ENCODE assay signal across 24 mouse cellular contexts in the genomic region with DNA sequence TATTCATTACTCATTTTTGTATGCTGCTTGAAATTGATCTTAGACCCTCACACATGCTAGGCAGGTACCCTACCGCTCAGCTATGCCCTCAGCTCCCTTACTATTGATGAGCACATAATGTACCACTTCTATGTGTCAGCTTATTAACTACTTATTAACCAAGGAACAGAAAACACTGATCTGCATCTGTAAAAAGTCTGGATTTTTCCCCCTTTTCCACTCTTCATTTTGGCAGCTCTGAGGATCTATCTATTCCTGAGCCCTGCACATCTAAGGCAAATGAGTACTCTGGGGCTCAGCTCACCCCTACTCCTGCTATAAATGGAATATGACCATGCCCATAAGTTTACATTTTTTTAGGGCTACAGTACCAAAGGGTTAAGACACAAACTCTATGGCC. TPM values are rescaled to one million over a fixed set of nuclear protein-coding genes. Genes with fewer than 3 reads are reported as not detected.
DNase-seq lines count a peak whose midpoint lies in the region; ATAC-seq and TF ChIP-seq lines count a peak whose summit lies in the region.
"Had no signal": no experiment of that assay in that cellular context is flagged by ENCODE, and none has a peak within 500 bp of the region (broad histone marks: within the 10 kb centered on the region; RNA-seq: fewer than 3 reads in every experiment).

No protein-coding gene starts in this region.

- peaks cover 77% of the 10 kb centered on the region for H3K79me2 ChIP-seq in CH12.LX (replicated peaks; ENCODE audit: control insufficient read depth, extremely low read depth, insufficient read depth, poor library complexity, severe bottlenecking)

- in situ Hi-C loops in CH12.LX (cut with MboI; ENCODE audit: low pct_ligation_motif_present, low pct_unique_long_range_greater_than_20kb, low sequenced_read_pairs) = no loop called here

- H3K9ac ChIP-seq in CH12.LX (ENCODE audit: insufficient read depth, low read depth) (peak overlapping the region; percentile 76), ES-Bruce4 (ENCODE audit: low read depth, poor library complexity, severe bottlenecking) (peak overlapping the region; percentile 86; the same call in 1 of the 2 replicates)
- H3K9ac ChIP-seq in forebrain, embryonic 16.5 days (replicated peaks; ENCODE audit: low read depth, low read length) = no peak overlapping the region

- DNase-seq in heart, adult 11 months = peak; percentile 61
- DNase-seq in heart, postnatal 4 days = no peak
- no peak for DNase-seq in CH12.LX (ENCODE audit: extremely low read depth)
- DNase-seq in spleen, postnatal 10 days (ENCODE audit: low spot score in 2 of 2) = no peak
- DNase-seq in layer of hippocampus, postnatal 10 days (ENCODE audit: low spot score in 2 of 2) = no peak
- DNase-seq: adrenal gland, adult 2 months; adrenal gland, adult 8-10 months; adrenal gland, postnatal 10 days; adrenal gland, postnatal 14 days; adrenal gland, postnatal 25 days; adrenal gland, postnatal 36 days; B cell, adult 2 months; cerebellum, adult 11 months; cerebellum, adult 11-12 months; cerebellum, adult 18-20 months; cerebellum, adult 2 months; cerebellum, adult 8-10 months had no signal

- H3K4me3 ChIP-seq in CH12.LX (replicated peaks in 1 of 3; ENCODE audit: low read depth in 2 of 3, low read length in 2 of 3, poor library complexity in 1 of 3) = peak overlapping the region in 2 of 3 experiments; percentile 1 to 43
- H3K4me3 ChIP-seq in E14TG2a.4 (replicated peaks; ENCODE audit: low read length) = peak overlapping the region; percentile 8; the same call in 1 of the 2 replicates
- H3K4me3 ChIP-seq in ES-Bruce4 (ENCODE audit: low read depth, low read length) = no peak overlapping the region
- H3K4me3 ChIP-seq in forebrain, embryonic 16.5 days (replicated peaks; ENCODE audit: low read length) = no peak overlapping the region

- TF ChIP-seq EP300 in CH12.LX (IDR thresholded peaks at IDR 0.05; ENCODE audit: low read length) (no peak), ES-Bruce4 (IDR thresholded peaks at IDR 0.05; ENCODE audit: insufficient read depth, low read depth, low read length) (no peak)

- dilution Hi-C loops in CH12.LX (cut with MboI; ENCODE audit: extremely low pct_ligation_motif_present, extremely low pct_unique_long_range_greater_than_20kb, low sequenced_read_pairs) = no loop called here

- H3K4me1 ChIP-seq in CH12.LX (ENCODE audit: control insufficient read depth in 1 of 2, insufficient read depth in 2 of 2) (peaks cover 8 to 46% of the 10 kb centered on the region in 2 experiments; a peak in 3 of 4 replicates), E14TG2a.4 (replicated peaks; ENCODE audit: low read depth, low read length) (peaks cover 73% of the 10 kb centered on the region), ES-Bruce4 (ENCODE audit: control insufficient read depth, insufficient read depth, low read length) (no peaks in the 10 kb centered on the region)
- no peaks in the 10 kb centered on the region for H3K4me1 ChIP-seq in forebrain, embryonic 16.5 days (replicated peaks; ENCODE audit: control insufficient read depth, insufficient read depth, low read length)

- no peak for TF ChIP-seq RAD21 in CH12.LX (IDR thresholded peaks at IDR 0.05; ENCODE audit: low read depth, low read length)

- H3K27ac ChIP-seq in CH12.LX (ENCODE audit: insufficient read depth, low read depth) (peak overlapping the region; percentile 76), ES-Bruce4 (ENCODE audit: insufficient read depth, low read length) (no peak overlapping the region)
- no peak overlapping the region for H3K27ac ChIP-seq in forebrain, embryonic 16.5 days (ENCODE audit: low read length)

- 97% methylated on average over 1 of the region's 1 CpGs for WGBS in forebrain, embryonic 16.5 days

- peak overlapping the region; percentile 93 for H3K4me2 ChIP-seq in CH12.LX (ENCODE audit: insufficient read depth, low read depth, poor library complexity, severe bottlenecking)
- no peak overlapping the region for H3K4me2 ChIP-seq in forebrain, embryonic 16.5 days (ENCODE audit: low read length)

- H3K9me3 ChIP-seq in CH12.LX (replicated peaks; ENCODE audit: low read length) (no peaks in the 10 kb centered on the region), E14TG2a.4 (ENCODE audit: low read length) (no peaks in the 10 kb centered on the region), ES-Bruce4 (replicated peaks; ENCODE audit: control insufficient read depth, insufficient read depth, low read length, poor library complexity, severe bottlenecking) (no peaks in the 10 kb centered on the region)
- no peaks in the 10 kb centered on the region for H3K9me3 ChIP-seq in forebrain, embryonic 16.5 days (ENCODE audit: control insufficient read depth, low read length)
- H3K9me3 ChIP-seq: G1E had no signal

- H3K36me3 ChIP-seq in CH12.LX (replicated peaks in 1 of 2; ENCODE audit: control insufficient read depth in 1 of 2, insufficient read depth in 1 of 2, low read length in 1 of 2) (peaks cover 41 to 61% of the 10 kb centered on the region in 2 experiments), E14TG2a.4 (ENCODE audit: insufficient read depth, low read length) (peaks cover 90% of the 10 kb centered on the region), ES-Bruce4 (ENCODE audit: control insufficient read depth, insufficient read depth, low read length, poor library complexity, severe bottlenecking) (peaks cover 87% of the 10 kb centered on the region)
- H3K36me3 ChIP-seq in forebrain, embryonic 16.5 days (ENCODE audit: control insufficient read depth, insufficient read depth) = peaks cover 24% of the 10 kb centered on the region

- no peak for ATAC-seq in forebrain, embryonic 16.5 days
- ATAC-seq: activated CD4-positive, CD25-positive, alpha-beta regulatory T cell, adult 4 months; CD4-positive, CD25-positive, alpha-beta regulatory T cell, adult 4 months; Patski had no signal

- H3K27me3 ChIP-seq in CH12.LX (replicated peaks) (no peaks in the 10 kb centered on the region), E14TG2a.4 (ENCODE audit: insufficient read depth, low read length) (no peaks in the 10 kb centered on the region), ES-Bruce4 (ENCODE audit: control insufficient read depth, insufficient read depth, low read length, poor library complexity, severe bottlenecking) (no peaks in the 10 kb centered on the region)
- no peaks in the 10 kb centered on the region for H3K27me3 ChIP-seq in forebrain, embryonic 16.5 days (replicated peaks; ENCODE audit: control insufficient read depth, insufficient read depth, low read length)
- H3K27me3 ChIP-seq: Patski had no signal

- TF ChIP-seq POLR2A in CH12.LX (IDR thresholded peaks at IDR 0.05; ENCODE audit: low read depth, low read length) (no peak), ES-Bruce4 (IDR thresholded peaks at IDR 0.05; ENCODE audit: insufficient read depth, low read length) (no peak)

- TF ChIP-seq CTCF in CH12.LX (conservative IDR thresholded peaks at IDR 0.05 in 1 of 2, IDR thresholded peaks at IDR 0.05 in 1 of 2; ENCODE audit: low read depth in 2 of 2, low read length in 2 of 2) (no peak), E14TG2a.4 (conservative IDR thresholded peaks at IDR 0.05; ENCODE audit: low read length) (no peak), ES-Bruce4 (IDR thresholded peaks at IDR 0.05; ENCODE audit: low read depth, low read length) (no peak)

TF ChIP-seq in CH12.LX, 34 proteins besides CTCF, POLR2A, EP300 and RAD21:
- TF ChIP-seq POLR2AphosphoS2 (IDR thresholded peaks at IDR 0.05; ENCODE audit: low read depth, low read length) (peak; percentile 62; the same call in 1 of the 2 replicates), MAX (IDR thresholded peaks at IDR 0.05; ENCODE audit: low read length) (no peak), NELFE (IDR thresholded peaks at IDR 0.05; ENCODE audit: low read depth, low read length) (no peak)

RNA-seq across cellular contexts. Expression of a gene that starts 16.2 kb away (rescaled TPM):
- total RNA-seq in heart, postnatal 4 days (2021) = 10 to 100 TPM; 55.1 to 59.8 TPM
- total RNA-seq in CH12.LX (2012; rRNA removed) (84.5 and 107 TPM in 2 replicates), CH12.LX (2014; rRNA removed) (66.5 and 68.3 TPM in 2 replicates)
- polyA plus RNA-seq in CH12.LX (2012; ENCODE audit: insufficient read length, low read depth) (78.9 and 79.0 TPM in 2 replicates), ES-Bruce4 (2011; ENCODE audit: insufficient read depth, insufficient read length, low read depth, missing spikeins) (484 and 490 TPM in 2 replicates)
- 10 to 100 TPM; 93.0 to 99.9 TPM for total RNA-seq in layer of hippocampus, postnatal 10 days (2021)
- 42.5 and 50.6 TPM in 2 replicates for polyA plus RNA-seq in forebrain, embryonic 16.5 days (2015; fragmentation: Nextera tagmentation; extraction: Ambion mirVana)

RNA-seq across cellular contexts. Expression of a gene that starts 31.3 kb away (rescaled TPM):
- total RNA-seq in heart, postnatal 4 days (2021) = 10 to 100 TPM; 29.8 to 30.8 TPM
- 15.9 and 16.5 TPM in 2 replicates for total RNA-seq in CH12.LX (2012; rRNA removed)
- total RNA-seq in CH12.LX (2014; rRNA removed) = 7.2 and 8.7 TPM in 2 replicates
- polyA plus RNA-seq in CH12.LX (2012; ENCODE audit: insufficient read length, low read depth) = 9.2 and 12.0 TPM in 2 replicates
- 6.0 and 6.4 TPM in 2 replicates for polyA plus RNA-seq in ES-Bruce4 (2011; ENCODE audit: insufficient read depth, insufficient read length, low read depth, missing spikeins)
- total RNA-seq in layer of hippocampus, postnatal 10 days (2021) = 10 to 100 TPM; 27.1 to 28.0 TPM
- 16.0 and 17.9 TPM in 2 replicates for polyA plus RNA-seq in forebrain, embryonic 16.5 days (2015; fragmentation: Nextera tagmentation; extraction: Ambion mirVana)
- polyA plus RNA-seq: G1E had no signal

Comparison
In these comparisons a context has a peak if more than half of its experiments do, and no peak if none do; other contexts are left out.
1. H3K4me3 ChIP-seq: peak in CH12.LX (2 of 3) and E14TG2a.4 (single experiment); none in ES-Bruce4 (single experiment) and forebrain, embryonic 16.5 days (single experiment).